Mouse (Mus musculus) intestine, embryonic 14.5 days (tissue): Measurements from ENCODE around the gene Osbpl7. TPM values are rescaled to one million over a fixed set of nuclear protein-coding genes. Genes with fewer than 3 reads are reported as not detected.

Source experiments
- ATAC-seq: fragments of 200-750 bp; cut with Nextera tagmentation; replicated peaks from 2 replicates; pipeline ENCODE4 v1.8.0; 2017; ENCODE audit warnings: low read depth, moderate number of reproducible peaks, moderate TSS enrichment, moderate library complexity; ENCODE audit not compliant: low FRiP score, low TSS enrichment
- DNase-seq: peaks from one replicate; pipeline ENCODE4 v3.0.0-alpha.2; 2018; ENCODE audit warnings: low spot score
- H3K27ac ChIP-seq: fragments of 300-500 bp; sonication (generic); 2 replicates; pipeline ENCODE4 v1.5.1; 2014; ENCODE audit warnings: low read depth, mild to moderate bottlenecking, control low read depth
- H3K27me3 ChIP-seq: fragments of 300-500 bp; sonication (generic); replicated peaks from 2 replicates; pipeline ENCODE4 v1.6.1; 2014; ENCODE audit warnings: low read length, control low read depth; ENCODE audit not compliant: control insufficient read depth, insufficient read depth
- H3K36me3 ChIP-seq: fragments of 300-500 bp; sonication (generic); 2 replicates; pipeline ENCODE4 v1.6.1; 2014; ENCODE audit warnings: low read length, control low read depth; ENCODE audit not compliant: control insufficient read depth, insufficient read depth
- H3K4me1 ChIP-seq: fragments of 300-500 bp; sonication (generic); replicated peaks from 2 replicates; pipeline ENCODE4 v1.6.1; 2014; ENCODE audit warnings: low read length, control low read depth, mixed read lengths; ENCODE audit not compliant: control insufficient read depth, insufficient read depth
- H3K4me2 ChIP-seq: fragments of 300-500 bp; sonication (generic); 2 replicates; pipeline ENCODE4 v1.6.1; 2014; ENCODE audit warnings: low read length
- H3K4me3 ChIP-seq: fragments of 300-500 bp; sonication (generic); 2 replicates; pipeline ENCODE4 v1.5.1; 2014; ENCODE audit warnings: low read depth, low read length, control low read depth, mixed read lengths
- H3K9ac ChIP-seq: fragments of 300-500 bp; sonication (generic); 2 replicates; pipeline ENCODE4 v1.6.1; 2014; ENCODE audit warnings: mild to moderate bottlenecking, low read length
- H3K9me3 ChIP-seq: fragments of 300-500 bp; sonication (generic); 2 replicates; pipeline ENCODE4 v1.6.1; 2016; ENCODE audit warnings: low read length, control low read depth; ENCODE audit not compliant: control insufficient read depth
- WGBS: fragments of 180-500 bp; shearing (Covaris S2); extraction: QIAGEN DNeasy Blood & Tissue Kit; methylation state at CpG from one replicate; pipeline ENCODE4 v1.1.7; 2014; 5-methylcytosine and 5-hydroxymethylcytosine counted together
- microRNA-seq: library from miRNA; unstranded; fragments of <30 nt; microRNA quantifications from one replicate; pipeline ENCODE4, GENCODE M21; 2016
- polyA plus RNA-seq: library from polyadenylated mRNA; unstranded; fragments of >200 nt; fragmentation: Nextera tagmentation; extraction: Ambion mirVana; gene quantifications from 2 replicates; pipeline ENCODE4 v1.2.1, GENCODE M21; 2014

Osbpl7 gene
- polyA plus RNA-seq, 1 experiment from 2014 or later: 7.3 TPM

DNA sequence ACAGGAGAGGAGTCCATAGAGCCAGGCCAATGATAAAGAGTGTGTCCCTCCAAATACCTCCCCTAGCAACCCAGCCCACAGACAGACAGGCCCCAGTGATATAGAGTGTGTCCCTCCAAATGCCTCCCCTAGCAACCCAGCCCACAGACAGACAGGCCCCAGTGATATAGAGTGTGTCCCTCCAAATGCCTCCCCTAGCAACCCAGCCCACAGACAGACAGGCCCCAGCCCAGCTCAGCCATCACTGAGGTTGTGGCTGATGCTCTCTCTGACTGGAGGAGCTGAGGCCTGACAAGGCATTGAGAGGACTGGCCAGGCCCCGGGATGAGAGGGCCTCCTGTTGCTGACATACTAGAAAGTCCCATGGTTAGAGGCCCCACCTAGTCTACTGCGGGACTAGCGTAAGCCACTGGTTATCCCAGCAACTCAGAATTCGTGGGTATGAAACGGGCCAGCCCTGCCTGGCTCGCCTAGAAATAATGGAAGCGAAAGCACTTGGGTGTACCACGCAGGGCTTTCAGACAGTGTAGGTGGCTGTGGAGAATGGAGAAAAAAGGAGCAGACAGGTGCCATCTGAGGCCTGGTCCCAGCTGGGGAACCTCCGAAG is 62.2 kb downstream of the Osbpl7 start:
- Histone ChIP-seq H3K36me3 (no peaks in the 10 kb centered on the region), H3K4me2 (no peak overlapping the region), H3K4me1 (peaks cover 9% of the 10 kb centered on the region), H3K9ac (no peak overlapping the region), H3K27me3 (peaks cover 51% of the 10 kb centered on the region), H3K4me3 (no peak overlapping the region), H3K27ac (no peak overlapping the region), H3K9me3 (no peaks in the 10 kb centered on the region)
- WGBS: 79% methylated on average over 9 of the region's 9 CpGs
- ATAC-seq: no peak
- peak; percentile 50 for DNase-seq

DNA sequence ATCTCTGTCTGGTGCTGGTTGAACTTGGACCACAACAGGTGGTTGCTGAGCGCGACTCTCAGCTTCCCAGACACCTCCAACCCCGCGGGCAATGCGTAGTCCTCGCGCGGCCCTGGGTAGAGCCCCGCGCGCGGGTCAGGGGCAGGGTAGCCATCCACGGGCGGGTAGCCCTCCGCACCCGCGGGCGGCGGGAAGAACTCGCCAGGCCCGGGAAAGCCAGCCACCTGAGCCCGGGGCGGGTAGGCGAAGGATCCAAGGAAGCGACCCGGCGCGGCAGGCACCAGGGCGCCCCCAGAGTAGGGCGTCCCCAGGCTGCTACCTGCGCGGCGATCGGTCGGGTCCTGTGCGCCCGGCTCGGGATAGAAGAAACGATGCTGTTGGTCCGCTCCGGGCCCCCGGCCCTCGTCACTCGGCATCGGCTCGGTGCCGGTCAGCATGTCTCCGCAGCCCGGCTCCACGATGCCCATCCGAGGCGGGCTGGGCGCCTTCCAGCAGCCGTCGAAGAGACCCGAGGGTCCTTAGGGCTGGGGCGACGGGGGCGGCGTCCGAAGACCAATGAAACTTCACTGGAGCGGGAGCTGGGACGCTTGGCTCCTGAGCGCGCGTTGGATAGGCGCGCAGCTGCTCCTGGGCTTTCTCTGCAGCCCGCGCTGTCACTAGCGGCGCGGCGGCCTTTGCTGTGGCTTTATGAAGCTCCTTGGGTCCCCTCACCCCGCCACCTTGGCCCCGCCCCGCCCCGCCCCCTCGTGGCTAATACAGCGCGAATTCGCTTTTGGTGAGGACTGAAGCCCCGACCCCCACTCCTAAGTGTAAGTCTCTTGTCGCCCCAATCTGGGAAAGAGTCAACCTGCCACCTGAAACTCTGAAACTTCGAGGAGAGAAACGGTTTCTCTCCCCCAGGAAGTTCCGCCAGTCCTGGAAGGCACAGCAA is 64.5 kb downstream of the Osbpl7 start, which contains the start of gene Tbx21:
Gene Tbx21 (minus strand): TSS at position 661 of the 931 bp plus-strand sequence.
- Histone ChIP-seq H3K27me3 (peaks cover 65% of the 10 kb centered on the region), H3K9me3 (no peaks in the 10 kb centered on the region), H3K4me2 (peak within 1 kb of the TSS; percentile 63), H3K4me3 (peak within 1 kb of the TSS; percentile 35), H3K4me1 (peaks cover 9% of the 10 kb centered on the region), H3K36me3 (no peaks in the 10 kb centered on the region), H3K9ac (no peak within 1 kb of the TSS), H3K27ac (no peak within 1 kb of the TSS)
- no peak for ATAC-seq
- DNase-seq: peak; percentile 66
- WGBS: under 1% methylated on average over 87 of the region's 87 CpGs

DNA sequence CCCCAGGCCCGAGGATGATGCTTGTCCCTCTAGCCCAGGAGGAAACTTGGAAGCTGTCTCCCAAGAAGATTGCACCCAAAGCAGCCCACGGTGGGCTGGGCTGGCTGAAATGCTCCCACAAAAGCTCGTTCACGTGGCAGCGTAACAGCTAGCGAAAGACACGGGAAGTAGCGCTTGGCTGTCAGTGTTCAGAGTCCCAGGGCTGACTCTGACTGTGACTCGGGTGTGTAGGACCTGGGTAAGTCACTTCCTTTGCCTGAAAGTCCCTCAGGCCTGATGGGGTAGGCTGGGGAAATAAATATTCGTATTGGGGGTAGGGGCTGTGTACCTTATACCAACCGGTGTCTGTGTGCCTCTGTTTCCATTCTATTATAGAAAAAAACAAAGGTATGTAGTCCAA is 65.4 kb downstream of the Osbpl7 start:
- ATAC-seq (no peak), DNase-seq (peak; percentile 50)
- no peak overlapping the region for H3K9ac ChIP-seq
- no peak overlapping the region for H3K4me3 ChIP-seq
- H3K27me3 ChIP-seq: peaks cover 65% of the 10 kb centered on the region
- no peaks in the 10 kb centered on the region for H3K36me3 ChIP-seq
- peaks cover 9% of the 10 kb centered on the region for H3K4me1 ChIP-seq
- H3K27ac ChIP-seq: no peak overlapping the region
- H3K4me2 ChIP-seq: peak overlapping the region; percentile 63; the same call in 1 of the 2 replicates
- no peaks in the 10 kb centered on the region for H3K9me3 ChIP-seq
- WGBS: 9% methylated on average over 11 of the region's 11 CpGs

Small RNAs within 50 kb of the gene (microRNA-seq; reads per million reads assigned to microRNA genes)
- 1.4 reads per million, percentile 16 among the genes with 10 or more reads in this experiment for gene Mir8103

Other genes with a start within 250 kb of the Osbpl7 start
- 36.0 and 36.7 TPM in 2 replicates for gene Nfe2l1, start 220.7 kb upstream of the Osbpl7 start, polyA plus RNA-seq
- gene Copz2, start 200.8 kb upstream of the Osbpl7 start, polyA plus RNA-seq: 100 and 102 TPM in 2 replicates
- gene Cdk5rap3, start 134.1 kb upstream of the Osbpl7 start, polyA plus RNA-seq: 64.2 and 70.1 TPM in 2 replicates
- gene Prr15l, start 122.5 kb upstream of the Osbpl7 start, polyA plus RNA-seq: 56.8 and 62.5 TPM in 2 replicates
- gene Pnpo, start 106.6 kb upstream of the Osbpl7 start, polyA plus RNA-seq: 40.9 and 44.1 TPM in 2 replicates
- gene Sp2, start 67.7 kb upstream of the Osbpl7 start, polyA plus RNA-seq: 18.6 and 18.7 TPM in 2 replicates
- gene Sp6, start 37.2 kb upstream of the Osbpl7 start, polyA plus RNA-seq: not detected in 2 replicates
- gene Scrn2, start 20.7 kb upstream of the Osbpl7 start, polyA plus RNA-seq: 18.6 and 19.0 TPM in 2 replicates
- 0.44 and 0.49 TPM in 2 replicates for gene Lrrc46, start 9.2 kb upstream of the Osbpl7 start, polyA plus RNA-seq
- gene Mrpl10, start 9.1 kb upstream of the Osbpl7 start, polyA plus RNA-seq: 96.4 and 98.5 TPM in 2 replicates
- 0.07 TPM in 1 of 2 replicates, not detected in the other for gene Tbx21, start 64.7 kb downstream of the Osbpl7 start, polyA plus RNA-seq
- 3.2 and 3.9 TPM in 2 replicates for gene Tbkbp1, start 100.9 kb downstream of the Osbpl7 start, polyA plus RNA-seq
- gene Kpnb1, start 137.3 kb downstream of the Osbpl7 start, polyA plus RNA-seq: 79.9 and 86.0 TPM in 2 replicates
- gene Npepps, start 230.0 kb downstream of the Osbpl7 start, polyA plus RNA-seq: 83.1 and 90.0 TPM in 2 replicates